Mouse (Mus musculus): ENCODE measurements at regions not wholly inside any gene's neighbourhood (a gene's known extent, or its start where the extent isn't known, plus 50 kb on each side); places are given as distances from the start of the nearest gene placed in this dataset.
A peak's percentile ranks its signal among the peaks of the same experiment; 100 is the strongest.
"Not testable (repeated sequence)": the region's sequence is repeated elsewhere in the genome, so short reads cannot be mapped to it uniquely, and the experiment has no call there.

- ATAC-seq (replicated peaks; ENCODE audit: low FRiP score) (no peak), DNase-seq (ENCODE audit: low spot score) (no peak)
- Histone ChIP-seq H3K9me3 (ENCODE audit: control insufficient read depth, low read length) (no peaks in the 10 kb centered on the region), H3K4me1 (replicated peaks; ENCODE audit: control insufficient read depth, insufficient read depth, low read length) (0 out of 2 replicates have a peak, but pooled peaks cover 2% of the 10 kb centered on the region), H3K27ac (ENCODE audit: low read depth, low read length) (no peak overlapping the region), H3K36me3 (ENCODE audit: control insufficient read depth, insufficient read depth, low read length) (no peaks in the 10 kb centered on the region), H3K4me2 (ENCODE audit: low read depth, low read length, severe bottlenecking) (no peak overlapping the region), H3K27me3 (ENCODE audit: control insufficient read depth, insufficient read depth, low read length) (no peaks in the 10 kb centered on the region), H3K4me3 (ENCODE audit: low read depth, low read length) (no peak overlapping the region), H3K9ac (ENCODE audit: low read length) (no peak overlapping the region)
- 73% methylated on average over 3 of the region's 3 CpGs for WGBS
Observed at GRCm38 (mm10) chr12:77596676-77597075, 358.8 kb downstream of the Fut8 start.

DNA sequence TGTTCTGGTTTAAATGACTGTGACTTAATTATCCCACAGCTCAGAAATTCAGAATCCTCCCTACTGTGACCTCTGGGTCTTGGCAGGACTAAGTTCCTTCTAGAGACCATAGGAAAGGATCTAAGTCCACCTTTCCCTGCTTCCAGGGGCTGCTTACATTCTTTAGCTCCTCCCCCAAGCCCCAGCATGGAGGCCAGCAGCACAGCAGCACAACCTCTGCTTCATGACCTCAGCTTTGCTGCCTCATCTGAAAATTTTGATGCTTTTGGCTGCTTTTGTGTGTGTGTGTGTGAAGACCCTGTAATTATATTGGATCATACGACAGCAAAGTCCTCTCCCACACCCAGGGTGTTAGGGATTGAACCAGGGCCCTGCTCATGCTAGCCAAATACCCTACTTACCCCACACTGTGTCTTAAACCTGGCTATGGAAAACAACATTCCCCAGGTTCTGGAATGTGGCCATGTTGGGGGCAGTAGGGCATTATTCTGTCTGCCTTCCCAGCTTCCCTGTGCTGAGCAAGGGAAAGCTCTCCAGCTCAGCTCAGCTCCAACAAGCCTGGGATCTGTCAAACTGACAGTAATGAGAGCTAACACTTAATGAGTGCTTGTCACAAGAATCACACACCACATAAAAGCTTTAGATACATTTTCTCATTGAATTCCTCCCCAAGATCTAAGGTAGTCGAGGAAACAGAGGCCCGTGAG, 359.9 kb downstream of the Fut8 start:
- H3K4me1 ChIP-seq (replicated peaks; ENCODE audit: control insufficient read depth, insufficient read depth, low read length): 0 out of 2 replicates have a peak, but pooled peaks cover 2% of the 10 kb centered on the region
- no peaks in the 10 kb centered on the region for H3K27me3 ChIP-seq (ENCODE audit: control insufficient read depth, insufficient read depth, low read length)
- H3K9me3 ChIP-seq (ENCODE audit: control insufficient read depth, low read length): no peaks in the 10 kb centered on the region
- 0 out of 2 replicates have a peak, but pooled peaks have one; percentile 39 for ATAC-seq (replicated peaks; ENCODE audit: low FRiP score)
- no peak overlapping the region for H3K4me2 ChIP-seq (ENCODE audit: low read depth, low read length, severe bottlenecking)
- H3K9ac ChIP-seq (ENCODE audit: low read length): no peak overlapping the region
- no peak for DNase-seq (ENCODE audit: low spot score)
- H3K27ac ChIP-seq (ENCODE audit: low read depth, low read length): no peak overlapping the region
- H3K36me3 ChIP-seq (ENCODE audit: control insufficient read depth, insufficient read depth, low read length): no peaks in the 10 kb centered on the region
- 38% methylated on average over 3 of the region's 3 CpGs for WGBS
- H3K4me3 ChIP-seq (ENCODE audit: low read depth, low read length): no peak overlapping the region

GRCm38 (mm10) chr12:77598334-77598715, 360.4 kb downstream of the Fut8 start:
- Histone ChIP-seq H3K9me3 (ENCODE audit: control insufficient read depth, low read length) (no peaks in the 10 kb centered on the region), H3K4me3 (ENCODE audit: low read depth, low read length) (no peak overlapping the region), H3K9ac (ENCODE audit: low read length) (no peak overlapping the region), H3K4me1 (replicated peaks; ENCODE audit: control insufficient read depth, insufficient read depth, low read length) (0 out of 2 replicates have a peak, but pooled peaks cover 2% of the 10 kb centered on the region), H3K27me3 (ENCODE audit: control insufficient read depth, insufficient read depth, low read length) (no peaks in the 10 kb centered on the region), H3K27ac (ENCODE audit: low read depth, low read length) (no peak overlapping the region), H3K4me2 (ENCODE audit: low read depth, low read length, severe bottlenecking) (no peak overlapping the region), H3K36me3 (ENCODE audit: control insufficient read depth, insufficient read depth, low read length) (no peaks in the 10 kb centered on the region)
- 66% methylated on average over 7 of the region's 7 CpGs for WGBS
- ATAC-seq (replicated peaks; ENCODE audit: low FRiP score): no peak
- no peak for DNase-seq (ENCODE audit: low spot score)

- DNase-seq (ENCODE audit: low spot score): no peak
- no peak overlapping the region for H3K4me2 ChIP-seq (ENCODE audit: low read depth, low read length, severe bottlenecking)
Observed at GRCm38 (mm10) chr12:77599391-77599790, 361.5 kb downstream of the Fut8 start.

GRCm38 (mm10) chr12:77603832-77604501, 366.0 kb downstream of the Fut8 start:
- Histone ChIP-seq H3K4me3 (ENCODE audit: low read depth, low read length) (no peak overlapping the region), H3K4me1 (replicated peaks; ENCODE audit: control insufficient read depth, insufficient read depth, low read length) (no peaks in the 10 kb centered on the region), H3K9me3 (ENCODE audit: control insufficient read depth, low read length) (no peaks in the 10 kb centered on the region), H3K36me3 (ENCODE audit: control insufficient read depth, insufficient read depth, low read length) (no peaks in the 10 kb centered on the region), H3K4me2 (ENCODE audit: low read depth, low read length, severe bottlenecking) (no peak overlapping the region), H3K27me3 (ENCODE audit: control insufficient read depth, insufficient read depth, low read length) (no peaks in the 10 kb centered on the region), H3K9ac (ENCODE audit: low read length) (no peak overlapping the region), H3K27ac (ENCODE audit: low read depth, low read length) (no peak overlapping the region)
- WGBS: 90% methylated on average over 12 of the region's 12 CpGs
- ATAC-seq (replicated peaks; ENCODE audit: low FRiP score) (no peak), DNase-seq (ENCODE audit: low spot score) (no peak)

More at GRCm38 (mm10) chr12:77599391-77599790, 361.5 kb downstream of the Fut8 start:
- Histone ChIP-seq H3K27me3 (ENCODE audit: control insufficient read depth, insufficient read depth, low read length) (no peaks in the 10 kb centered on the region), H3K36me3 (ENCODE audit: control insufficient read depth, insufficient read depth, low read length) (no peaks in the 10 kb centered on the region), H3K4me3 (ENCODE audit: low read depth, low read length) (no peak overlapping the region), H3K9ac (ENCODE audit: low read length) (no peak overlapping the region), H3K27ac (ENCODE audit: low read depth, low read length) (no peak overlapping the region), H3K9me3 (ENCODE audit: control insufficient read depth, low read length) (no peaks in the 10 kb centered on the region), H3K4me1 (replicated peaks; ENCODE audit: control insufficient read depth, insufficient read depth, low read length) (0 out of 2 replicates have a peak, but pooled peaks cover 2% of the 10 kb centered on the region)
- no peak for ATAC-seq (replicated peaks; ENCODE audit: low FRiP score)
- 74% methylated on average over 2 of the region's 2 CpGs for WGBS

DNA sequence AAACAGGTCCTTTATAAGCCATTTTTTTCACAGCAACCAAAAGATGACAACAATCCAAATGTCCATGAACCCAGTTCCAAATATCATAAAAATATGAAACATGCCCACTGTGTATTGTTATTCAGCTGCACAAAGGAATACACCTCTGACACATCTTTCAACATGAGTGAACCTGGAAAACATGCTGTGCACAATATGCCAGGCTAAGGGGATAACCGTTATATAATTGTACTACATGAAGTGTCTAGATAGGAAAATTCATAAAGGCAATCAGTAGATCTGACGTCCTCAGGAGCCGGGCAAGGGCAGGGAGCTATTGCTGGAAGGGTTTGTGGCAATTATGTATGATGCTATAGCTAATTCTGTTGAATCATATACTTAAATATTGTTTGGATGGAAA, 379.6 kb downstream of the Fut8 start:
- H3K4me3 ChIP-seq (ENCODE audit: low read depth, low read length): no peak overlapping the region
- no peak overlapping the region for H3K9ac ChIP-seq (ENCODE audit: low read length)
- no peak for DNase-seq (ENCODE audit: low spot score)
- H3K27me3 ChIP-seq (ENCODE audit: control insufficient read depth, insufficient read depth, low read length): no peaks in the 10 kb centered on the region
- H3K4me2 ChIP-seq (ENCODE audit: low read depth, low read length, severe bottlenecking): no peak overlapping the region
- no peaks in the 10 kb centered on the region for H3K4me1 ChIP-seq (replicated peaks; ENCODE audit: control insufficient read depth, insufficient read depth, low read length)
- H3K27ac ChIP-seq (ENCODE audit: low read depth, low read length): no peak overlapping the region
- H3K36me3 ChIP-seq (ENCODE audit: control insufficient read depth, insufficient read depth, low read length): no peaks in the 10 kb centered on the region
- H3K9me3 ChIP-seq (ENCODE audit: control insufficient read depth, low read length): no peaks in the 10 kb centered on the region
- 94% methylated on average over 3 of the region's 3 CpGs for WGBS
- ATAC-seq (replicated peaks; ENCODE audit: low FRiP score): no peak

- H3K27ac ChIP-seq (ENCODE audit: low read depth, low read length): no peak overlapping the region
- H3K4me1 ChIP-seq (replicated peaks; ENCODE audit: control insufficient read depth, insufficient read depth, low read length): no peaks in the 10 kb centered on the region
- H3K4me2 ChIP-seq (ENCODE audit: low read depth, low read length, severe bottlenecking): no peak overlapping the region
- ATAC-seq (replicated peaks; ENCODE audit: low FRiP score) (no peak), DNase-seq (ENCODE audit: low spot score) (no peak)
- no peaks in the 10 kb centered on the region for H3K36me3 ChIP-seq (ENCODE audit: control insufficient read depth, insufficient read depth, low read length)
- no peak overlapping the region for H3K9ac ChIP-seq (ENCODE audit: low read length)
- no peak overlapping the region for H3K4me3 ChIP-seq (ENCODE audit: low read depth, low read length)
- no peaks in the 10 kb centered on the region for H3K9me3 ChIP-seq (ENCODE audit: control insufficient read depth, low read length)
- H3K27me3 ChIP-seq (ENCODE audit: control insufficient read depth, insufficient read depth, low read length): no peaks in the 10 kb centered on the region
Observed at GRCm38 (mm10) chr12:77622243-77622642, 384.3 kb downstream of the Fut8 start.

DNA sequence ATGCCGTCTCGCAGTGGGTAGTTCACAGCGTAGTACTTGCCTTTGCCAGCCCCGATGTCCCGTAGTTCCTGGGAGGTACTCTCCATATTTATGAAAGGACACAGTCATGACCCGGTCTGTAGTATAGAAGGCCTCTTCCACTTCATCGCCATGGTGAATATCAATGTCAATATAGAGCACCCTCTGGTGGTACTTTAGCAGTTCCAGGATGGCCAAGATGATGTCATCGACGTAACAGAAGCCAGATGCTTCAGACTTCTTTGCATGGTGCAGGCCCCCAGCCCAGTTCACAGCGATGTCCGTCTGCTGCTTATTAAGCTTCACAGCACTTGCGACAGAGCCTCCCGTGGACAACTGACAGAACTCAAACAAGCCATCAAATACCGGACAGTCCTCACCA, 386.4 kb downstream of the Fut8 start:
- not testable (repeated sequence) for H3K9ac ChIP-seq (ENCODE audit: low read length); H3K27ac ChIP-seq (ENCODE audit: low read depth, low read length); H3K27me3 ChIP-seq (ENCODE audit: control insufficient read depth, insufficient read depth, low read length); ATAC-seq (replicated peaks; ENCODE audit: low FRiP score); H3K4me1 ChIP-seq (replicated peaks; ENCODE audit: control insufficient read depth, insufficient read depth, low read length); H3K36me3 ChIP-seq (ENCODE audit: control insufficient read depth, insufficient read depth, low read length); DNase-seq (ENCODE audit: low spot score); H3K4me2 ChIP-seq (ENCODE audit: low read depth, low read length, severe bottlenecking); H3K9me3 ChIP-seq (ENCODE audit: control insufficient read depth, low read length); H3K4me3 ChIP-seq (ENCODE audit: low read depth, low read length)
- WGBS: 90% methylated on average over 14 of the region's 14 CpGs

All from forebrain, embryonic 11.5 days (tissue).